Mouse (Mus musculus) CH12.LX (cell line): ENCODE data around the gene Ifrd2. TPM values are rescaled to one million over a fixed set of nuclear protein-coding genes. Genes with fewer than 3 reads are reported as not detected.

Experiments used
- DNase-seq: peaks from one replicate; pipeline ENCODE4 v3.0.0-alpha.2; 2013; ENCODE audit errors: extremely low read depth
- H3K27ac ChIP-seq: 2 replicates; pipeline ENCODE4 v1.5.1; 2012; ENCODE audit warnings: low read depth, mild to moderate bottlenecking, control low read depth, moderate library complexity; ENCODE audit not compliant: insufficient read depth
- H3K27me3 ChIP-seq: replicated peaks from 2 replicates; pipeline ENCODE3; 2012; ENCODE audit warnings: inconsistent platforms
- H3K36me3 ChIP-seq, 2 experiments: replicated peaks in 1 of 2; 2 replicates each; pipeline versions ENCODE3 to v1.6.1; 2012; ENCODE audit warnings: inconsistent platforms in 1 of 2, low read length in 1 of 2, mild to moderate bottlenecking in 1 of 2, mixed read lengths in 1 of 2, moderate library complexity in 1 of 2; ENCODE audit not compliant: control insufficient read depth in 1 of 2, insufficient read depth in 1 of 2
- H3K4me1 ChIP-seq, 2 experiments: 2 replicates each; pipeline ENCODE4 v1.6.1; 2012; ENCODE audit warnings: inconsistent platforms in 1 of 2, moderate library complexity in 1 of 2; ENCODE audit not compliant: insufficient read depth in 2 of 2, control insufficient read depth in 1 of 2
- H3K4me2 ChIP-seq: 2 replicates; pipeline ENCODE4 v1.6.1; 2012; ENCODE audit warnings: low read depth, mild to moderate bottlenecking, control low read depth; ENCODE audit not compliant: poor library complexity, insufficient read depth, severe bottlenecking
- H3K4me3 ChIP-seq, 3 experiments: fragments of 150-350 bp in 1 of 3; sonication (generic) in 1 of 3; replicated peaks in 1 of 3; 2 replicates each; pipeline versions ENCODE3 to v1.5.1; 2011 to 2012; ENCODE audit warnings: low read depth in 2 of 3, low read length in 2 of 3, mild to moderate bottlenecking in 2 of 3, moderate library complexity in 2 of 3, control low read depth in 1 of 3, improper control_type of control experiment in 1 of 3, inconsistent platforms in 1 of 3, mixed read lengths in 1 of 3; ENCODE audit not compliant: poor library complexity in 1 of 3
- H3K79me2 ChIP-seq: replicated peaks from 2 replicates; pipeline ENCODE4 v1.6.1; 2012; ENCODE audit warnings: mild to moderate bottlenecking, moderate library complexity; ENCODE audit not compliant: control insufficient read depth, poor library complexity, insufficient read depth, severe bottlenecking; ENCODE audit errors: extremely low read depth
- H3K9ac ChIP-seq: 2 replicates; pipeline ENCODE4 v1.6.1; 2012; ENCODE audit warnings: low read depth, mild to moderate bottlenecking, control low read depth, moderate library complexity; ENCODE audit not compliant: insufficient read depth
- H3K9me3 ChIP-seq: replicated peaks from 2 replicates; pipeline ENCODE3; 2012; ENCODE audit warnings: low read length, inconsistent platforms, mixed read lengths
- BHLHE40 ChIP-seq: IDR thresholded peaks from 2 replicates; pipeline ENCODE4 v1.6.1; 2011; ENCODE audit warnings: mild to moderate bottlenecking, low read depth, low read length, improper control_type of control experiment
- CHD1 ChIP-seq: IDR thresholded peaks from 2 replicates; pipeline ENCODE4 v1.6.1; 2012; ENCODE audit warnings: low read depth, low read length, improper control_type of control experiment, inconsistent platforms
- CTCF ChIP-seq, 2 experiments: IDR thresholded peaks in 1 of 2; conservative IDR thresholded peaks in 1 of 2; 2 replicates each; pipeline ENCODE4 v1.5.1; 2011 to 2012; ENCODE audit warnings: low read depth in 2 of 2, low read length in 2 of 2, improper control_type of control experiment in 1 of 2, inconsistent platforms in 1 of 2, mild to moderate bottlenecking in 1 of 2, moderate library complexity in 1 of 2
- E2F4 ChIP-seq: IDR thresholded peaks from 2 replicates; pipeline ENCODE4 v1.6.1; 2011; ENCODE audit warnings: low read depth, low read length, improper control_type of control experiment; ENCODE audit not compliant: insufficient replicate concordance
- ELF1 ChIP-seq: IDR thresholded peaks from 2 replicates; pipeline ENCODE4 v1.6.1; 2014; ENCODE audit warnings: low read depth, mild to moderate bottlenecking, inconsistent platforms, low read length, improper control_type of control experiment
- EP300 ChIP-seq: IDR thresholded peaks from 2 replicates; pipeline ENCODE4 v1.6.1; 2011; ENCODE audit warnings: low read length, improper control_type of control experiment
- ETS1 ChIP-seq: conservative IDR thresholded peaks from 2 replicates; pipeline ENCODE4 v1.6.1; 2012; ENCODE audit warnings: low read depth, mild to moderate bottlenecking, inconsistent platforms, low read length, improper control_type of control experiment, moderate library complexity
- GABPA ChIP-seq: IDR thresholded peaks from 2 replicates; pipeline ENCODE4 v1.6.1; 2012; ENCODE audit warnings: low read depth, low read length, improper control_type of control experiment, inconsistent platforms; ENCODE audit not compliant: insufficient replicate concordance
- IRF4 ChIP-seq: IDR thresholded peaks from 2 replicates; pipeline ENCODE4 v1.6.1; 2014; ENCODE audit warnings: low read depth, mild to moderate bottlenecking, inconsistent platforms, low read length, improper control_type of control experiment
- JUN ChIP-seq: IDR thresholded peaks from 2 replicates; pipeline ENCODE4 v1.6.1; 2011; ENCODE audit warnings: low read depth, mild to moderate bottlenecking, low read length, improper control_type of control experiment, moderate library complexity; ENCODE audit not compliant: insufficient read depth
- JUND ChIP-seq: conservative IDR thresholded peaks from 2 replicates; pipeline ENCODE4 v1.6.1; 2011; ENCODE audit warnings: low read depth, low read length, improper control_type of control experiment
- MAFK ChIP-seq: IDR thresholded peaks from 2 replicates; pipeline ENCODE4 v1.6.1; 2011; ENCODE audit warnings: low read length, improper control_type of control experiment; ENCODE audit not compliant: insufficient replicate concordance
- MAX ChIP-seq: IDR thresholded peaks from 2 replicates; pipeline ENCODE4 v1.6.1; 2011; ENCODE audit warnings: low read length, improper control_type of control experiment
- MAZ ChIP-seq: IDR thresholded peaks from 2 replicates; pipeline ENCODE4 v1.6.1; 2012; ENCODE audit warnings: low read depth, mild to moderate bottlenecking, inconsistent platforms, low read length, improper control_type of control experiment, moderate library complexity
- MEF2A ChIP-seq: IDR thresholded peaks from 2 replicates; pipeline ENCODE4 v1.6.1; 2014; ENCODE audit warnings: low read depth, mild to moderate bottlenecking, inconsistent platforms, low read length, improper control_type of control experiment, borderline replicate concordance
- MYC ChIP-seq: IDR thresholded peaks from 2 replicates; pipeline ENCODE4 v1.6.1; 2011; ENCODE audit warnings: low read depth, mild to moderate bottlenecking, improper control_type of control experiment, low read length
- NELFE ChIP-seq: IDR thresholded peaks from 2 replicates; pipeline ENCODE4 v1.6.1; 2011; ENCODE audit warnings: low read depth, low read length, improper control_type of control experiment
- POLR2A ChIP-seq: IDR thresholded peaks from 2 replicates; pipeline ENCODE4 v1.6.1; 2011; ENCODE audit warnings: low read depth, mild to moderate bottlenecking, improper control_type of control experiment, low read length
- POLR2AphosphoS2 ChIP-seq: IDR thresholded peaks from 2 replicates; pipeline ENCODE4 v1.6.1; 2011; ENCODE audit warnings: low read depth, low read length, improper control_type of control experiment
- RAD21 ChIP-seq: IDR thresholded peaks from 2 replicates; pipeline ENCODE4 v1.6.1; 2011; ENCODE audit warnings: low read depth, mild to moderate bottlenecking, low read length, improper control_type of control experiment, moderate library complexity
- RCOR1 ChIP-seq: conservative IDR thresholded peaks from 2 replicates; pipeline ENCODE4 v1.6.1; 2012; ENCODE audit warnings: low read depth, mild to moderate bottlenecking, inconsistent platforms, low read length, improper control_type of control experiment
- SMC3 ChIP-seq: IDR thresholded peaks from 2 replicates; pipeline ENCODE4 v1.6.1; 2011; ENCODE audit warnings: low read depth, low read length, improper control_type of control experiment
- TBP ChIP-seq: conservative IDR thresholded peaks from 2 replicates; pipeline ENCODE4 v1.6.1; 2011; ENCODE audit warnings: low read depth, low read length, improper control_type of control experiment
- TCF12 ChIP-seq: IDR thresholded peaks from 2 replicates; pipeline ENCODE4 v1.6.1; 2014; ENCODE audit warnings: low read depth, mild to moderate bottlenecking, inconsistent platforms, low read length, improper control_type of control experiment
- UBTF ChIP-seq: IDR thresholded peaks from 2 replicates; pipeline ENCODE4 v1.6.1; 2012; ENCODE audit warnings: low read depth, mild to moderate bottlenecking, inconsistent platforms, low read length, improper control_type of control experiment, moderate library complexity
- USF1 ChIP-seq: IDR thresholded peaks from 2 replicates; pipeline ENCODE4 v1.6.1; 2014; ENCODE audit warnings: low read depth, mild to moderate bottlenecking, inconsistent platforms, low read length, improper control_type of control experiment
- USF2 ChIP-seq: conservative IDR thresholded peaks from 2 replicates; pipeline ENCODE4 v1.6.1; 2011; ENCODE audit warnings: low read depth, low read length, improper control_type of control experiment
- ZKSCAN1 ChIP-seq: IDR thresholded peaks from 2 replicates; pipeline ENCODE4 v1.6.1; 2012; ENCODE audit warnings: low read depth, inconsistent platforms, low read length, improper control_type of control experiment, borderline replicate concordance
- ZNF384 ChIP-seq: IDR thresholded peaks from 2 replicates; pipeline ENCODE4 v1.6.1; 2012; ENCODE audit warnings: low read depth, low read length, improper control_type of control experiment, inconsistent platforms
- dilution Hi-C: fragments of 300-500 bp; cut with MboI; formaldehyde crosslinking; loops from 2 replicates; pipeline ENCODE4 v1.14.3; 2020; ENCODE audit warnings: low sequenced_read_pairs; ENCODE audit not compliant: extremely low pct_unique_long_range_greater_than_20kb, extremely low pct_ligation_motif_present
- in situ Hi-C: fragments of 300-500 bp; cut with MboI; formaldehyde crosslinking; loops from 3 replicates; pipeline ENCODE4 v1.14.3; 2019; ENCODE audit warnings: low sequenced_read_pairs, low pct_ligation_motif_present, low pct_unique_long_range_greater_than_20kb, mixed read lengths
- polyA plus RNA-seq: library from polyadenylated mRNA; unstranded; fragments of >175 nt; gene quantifications from 2 replicates; pipeline ENCODE4 v1.2.1, GENCODE M21; 2012; ENCODE audit warnings: low read depth; ENCODE audit not compliant: insufficient read length
- total RNA-seq, 2 experiments: library from RNA; depleted of rRNA; stranded (reverse); fragments of 300-350 nt in 1 of 2; fragments of >200 nt in 1 of 2; gene quantifications; 2 replicates each; pipeline ENCODE4 v1.2.3; 2012 to 2014

The Ifrd2 gene
- total and polyA plus RNA-seq, 3 experiments: 62.8 to 143 (median 91.3) TPM

DNA sequence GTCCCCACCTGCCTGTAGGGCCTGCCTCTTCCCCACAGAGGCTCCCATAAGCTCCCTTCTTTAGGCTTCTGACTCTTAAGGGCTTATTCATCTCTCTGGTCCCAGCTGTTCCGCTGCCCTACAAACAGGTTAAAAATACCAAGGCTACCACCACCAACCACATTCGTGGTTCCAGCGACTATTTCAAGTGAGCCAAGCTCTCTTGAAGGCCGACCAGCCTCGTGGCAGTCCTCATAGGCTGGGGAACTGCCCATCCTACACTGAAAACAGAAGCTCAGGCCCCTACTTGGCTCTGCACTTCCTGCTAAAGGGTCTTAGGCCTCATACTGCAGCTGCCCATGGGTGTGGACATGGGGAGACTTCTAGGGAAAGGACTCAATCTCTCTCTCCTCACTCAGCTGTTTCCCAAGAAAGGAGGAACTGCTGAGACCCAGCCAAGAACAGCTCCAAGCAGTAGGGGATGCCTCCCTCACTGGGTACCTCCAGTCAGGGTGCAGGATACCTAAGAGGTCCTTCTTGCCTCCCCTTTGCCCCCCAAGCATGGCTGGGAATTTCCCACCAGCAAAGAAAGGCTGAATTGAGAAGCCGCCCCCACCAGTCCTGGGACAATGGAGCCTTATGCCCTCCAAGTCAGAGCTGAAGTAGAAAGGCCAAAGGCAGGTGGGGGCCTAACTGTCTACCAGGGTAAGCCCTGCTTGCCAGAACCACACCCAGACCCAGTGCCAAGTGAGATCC, 24.2 kb downstream of the Ifrd2 start:
- dilution Hi-C loops: no loop called here
- Histone ChIP-seq H3K4me2 (peak overlapping the region; percentile 87; the same call in 1 of the 2 replicates), H3K4me3 (peak overlapping the region in 2 of 3 experiments; percentile 31 to 44), H3K4me1 (peaks cover 29 to 62% of the 10 kb centered on the region in 2 experiments), H3K9ac (peak overlapping the region; percentile 78), H3K79me2 (no peaks in the 10 kb centered on the region), H3K27ac (peak overlapping the region; percentile 84)
- in situ Hi-C loops: no loop called here
- no peak for TF ChIP-seq POLR2A
- TF ChIP-seq RCOR1: peak; percentile 41; the same call in 1 of the 2 replicates
- TF ChIP-seq IRF4: no peak
- no peak for TF ChIP-seq BHLHE40
- no peak for TF ChIP-seq EP300
- TF ChIP-seq ZKSCAN1: no peak
- TF ChIP-seq ELF1: peak; percentile 48
- TF ChIP-seq CHD1: 0 out of 2 replicates have a peak, but pooled peaks have one; percentile 37
- no peak for TF ChIP-seq ZNF384
- 0 out of 2 replicates have a peak, but pooled peaks have one; percentile 26 for TF ChIP-seq MAZ
- peak; percentile 81 for TF ChIP-seq MEF2A
- TF ChIP-seq CTCF (conservative IDR thresholded peaks at IDR 0.05 in 1 of 2, IDR thresholded peaks at IDR 0.05 in 1 of 2; ENCODE audit: low read depth in 2 of 2, low read length in 2 of 2): no peak
- TF ChIP-seq JUND: no peak
- no peak for TF ChIP-seq GABPA
- TF ChIP-seq E2F4: no peak
- peak; percentile 34; the same call in 1 of the 2 replicates for TF ChIP-seq NELFE
- TF ChIP-seq USF1: no peak
- TF ChIP-seq MAX: peak; percentile 71; the same call in 1 of the 2 replicates
- TF ChIP-seq RAD21: no peak
- TF ChIP-seq POLR2AphosphoS2: no peak
- TF ChIP-seq TCF12: peak; percentile 50; the same call in 1 of the 2 replicates
- peak; percentile 77 for TF ChIP-seq ETS1
- TF ChIP-seq SMC3: no peak
- TF ChIP-seq JUN: no peak
- 0 out of 2 replicates have a peak, but pooled peaks have one; percentile 11 for TF ChIP-seq TBP
- no peak for TF ChIP-seq MAFK
- 0 out of 2 replicates have a peak, but pooled peaks have one; percentile 53 for TF ChIP-seq MYC
- no peak for TF ChIP-seq USF2
- no peak for TF ChIP-seq UBTF
- TF ChIP-seq, all 38 proteins: peak for 11
- Histone ChIP-seq H3K27me3 (no peaks in the 10 kb centered on the region), H3K36me3 (peaks cover 24 to 31% of the 10 kb centered on the region in 2 experiments), H3K9me3 (no peaks in the 10 kb centered on the region)
- peak; percentile 76 for DNase-seq
